Mouse (Mus musculus) heart, adult 2 months (tissue): ENCODE data around the gene Iqschfp.

Experiments
- CTCF ChIP-seq: fragments of 200-600 bp; IDR thresholded peaks from 2 replicates; pipeline ENCODE4 v1.8.1; 2022; ENCODE audit warnings: antibody characterized with exemption, mild to moderate bottlenecking, moderate library complexity
- POLR2A ChIP-seq: fragments of 200-500 bp; IDR thresholded peaks from 2 replicates; pipeline ENCODE4 v1.6.1; 2011; ENCODE audit warnings: mild to moderate bottlenecking, low read depth, low read length, control low read depth; ENCODE audit not compliant: insufficient read depth

DNA sequence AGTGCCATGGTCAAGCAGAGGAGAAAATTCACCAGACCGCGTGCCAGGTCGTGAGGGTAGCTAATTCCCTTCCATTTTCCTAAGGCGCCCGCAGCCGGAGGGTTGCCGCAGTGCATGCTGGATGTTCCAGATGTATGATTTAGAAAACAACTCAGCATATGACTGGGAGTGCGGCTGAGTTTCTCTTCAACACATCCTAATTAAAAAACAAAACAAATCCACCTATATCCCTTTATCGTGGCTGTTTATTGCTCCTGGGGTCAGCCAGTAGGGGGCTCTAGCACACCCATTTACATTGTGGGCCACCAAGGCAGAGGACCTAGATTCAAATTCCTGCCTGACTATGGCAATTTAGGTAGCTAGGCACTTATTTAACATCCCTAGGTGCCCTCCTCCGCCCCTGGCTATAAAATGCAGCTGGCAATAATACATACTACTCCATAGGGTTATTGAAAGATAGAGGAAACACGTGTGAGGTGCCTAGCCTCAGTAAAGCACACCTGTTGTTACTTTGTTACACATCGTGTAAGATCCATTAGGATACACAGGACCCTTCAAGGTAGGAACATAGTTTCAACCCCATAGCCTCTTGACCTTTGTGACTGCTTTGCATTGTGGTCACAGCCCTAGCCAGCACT, 690.2 kb downstream of the Iqschfp start:
- TF ChIP-seq CTCF (peak; percentile 73), POLR2A (no peak)
